Mouse (Mus musculus): ENCODE data around the gene Gpkow. TPM values are rescaled to one million over a fixed set of nuclear protein-coding genes. Genes with fewer than 3 reads are reported as not detected.
A peak's percentile ranks its signal among the peaks of the same experiment; 100 is the strongest.

Gpkow gene
- total and polyA plus RNA-seq, 2 experiments from 2014 or later: 2.8 to 22.7 TPM

GRCm38 (mm10) chrX:7721514-7722281, 24.8 kb downstream of the Gpkow start, which contains the start of gene Gm45208:
Gm45208 (plus strand) TSS chrX:7722245.
- Histone ChIP-seq H3K27me3 (ENCODE audit: control insufficient read depth, insufficient read depth, low read length) (no peaks in the 10 kb centered on the region), H3K27ac (ENCODE audit: low read depth) (peak within 1 kb of the TSS; percentile 95), H3K4me1 (ENCODE audit: control insufficient read depth, insufficient read depth) (no peaks in the 10 kb centered on the region), H3K4me3 (ENCODE audit: low read depth, low read length) (peak within 1 kb of the TSS; percentile 67), H3K9ac (replicated peaks; ENCODE audit: low read depth, low read length) (peak within 1 kb of the TSS; percentile 62), H3K36me3 (replicated peaks; ENCODE audit: control insufficient read depth, insufficient read depth, low read length) (peaks cover 16% of the 10 kb centered on the region), H3K9me3 (replicated peaks; ENCODE audit: control insufficient read depth, low read length) (no peaks in the 10 kb centered on the region), H3K4me2 (ENCODE audit: low read depth, low read length) (peak within 1 kb of the TSS; percentile 60)
- ATAC-seq (ENCODE audit: insufficient read depth, low read depth) (peak; percentile 90), DNase-seq (ENCODE audit: low spot score) (peak; percentile 67)
- TF ChIP-seq EP300 (IDR thresholded peaks at IDR 0.05; ENCODE audit: low read depth): no peak
- no peak for TF ChIP-seq CTCF (IDR thresholded peaks at IDR 0.05; ENCODE audit: low read depth)
- 17% methylated on average over 22 of the region's 22 CpGs for WGBS

- Histone ChIP-seq H3K9ac (replicated peaks; ENCODE audit: low read depth, low read length) (peak overlapping the region; percentile 62), H3K4me2 (ENCODE audit: low read depth, low read length) (peak overlapping the region; percentile 60), H3K4me1 (ENCODE audit: control insufficient read depth, insufficient read depth) (no peaks in the 10 kb centered on the region), H3K4me3 (ENCODE audit: low read depth, low read length) (peak overlapping the region; percentile 67), H3K27ac (ENCODE audit: low read depth) (peak overlapping the region; percentile 95), H3K27me3 (ENCODE audit: control insufficient read depth, insufficient read depth, low read length) (no peaks in the 10 kb centered on the region), H3K36me3 (replicated peaks; ENCODE audit: control insufficient read depth, insufficient read depth, low read length) (peaks cover 21% of the 10 kb centered on the region), H3K9me3 (replicated peaks; ENCODE audit: control insufficient read depth, low read length) (no peaks in the 10 kb centered on the region)
- ATAC-seq (ENCODE audit: insufficient read depth, low read depth): no peak
- 21% methylated on average over 11 of the region's 11 CpGs for WGBS
- DNase-seq (ENCODE audit: low spot score): no peak
- no peak for TF ChIP-seq EP300 (IDR thresholded peaks at IDR 0.05; ENCODE audit: low read depth)
- no peak for TF ChIP-seq CTCF (IDR thresholded peaks at IDR 0.05; ENCODE audit: low read depth)
Observed at GRCm38 (mm10) chrX:7722282-7722611, 25.3 kb downstream of the Gpkow start.

GRCm38 (mm10) chrX:7722691-7723090, 25.8 kb downstream of the Gpkow start:
- Histone ChIP-seq H3K9me3 (replicated peaks; ENCODE audit: control insufficient read depth, low read length) (no peaks in the 10 kb centered on the region), H3K4me1 (ENCODE audit: control insufficient read depth, insufficient read depth) (no peaks in the 10 kb centered on the region), H3K4me2 (ENCODE audit: low read depth, low read length) (peak overlapping the region; percentile 60), H3K4me3 (ENCODE audit: low read depth, low read length) (peak overlapping the region; percentile 67), H3K9ac (replicated peaks; ENCODE audit: low read depth, low read length) (peak overlapping the region; percentile 62), H3K27ac (ENCODE audit: low read depth) (peak overlapping the region; percentile 95; the same call in 1 of the 2 replicates), H3K27me3 (ENCODE audit: control insufficient read depth, insufficient read depth, low read length) (no peaks in the 10 kb centered on the region), H3K36me3 (replicated peaks; ENCODE audit: control insufficient read depth, insufficient read depth, low read length) (peaks cover 23% of the 10 kb centered on the region)
- ATAC-seq (ENCODE audit: insufficient read depth, low read depth) (no peak), DNase-seq (ENCODE audit: low spot score) (no peak)
- WGBS: 21% methylated on average over 4 of the region's 4 CpGs
- TF ChIP-seq CTCF (IDR thresholded peaks at IDR 0.05; ENCODE audit: low read depth) (no peak), EP300 (IDR thresholded peaks at IDR 0.05; ENCODE audit: low read depth) (no peak)

- H3K36me3 ChIP-seq (replicated peaks; ENCODE audit: control insufficient read depth, insufficient read depth, low read length): peaks cover 23% of the 10 kb centered on the region
- no peak overlapping the region for H3K9ac ChIP-seq (replicated peaks; ENCODE audit: low read depth, low read length)
- no peaks in the 10 kb centered on the region for H3K27me3 ChIP-seq (ENCODE audit: control insufficient read depth, insufficient read depth, low read length)
- DNase-seq (ENCODE audit: low spot score): no peak
- no peaks in the 10 kb centered on the region for H3K9me3 ChIP-seq (replicated peaks; ENCODE audit: control insufficient read depth, low read length)
- ATAC-seq (ENCODE audit: insufficient read depth, low read depth): no peak
- H3K4me1 ChIP-seq (ENCODE audit: control insufficient read depth, insufficient read depth): no peaks in the 10 kb centered on the region
- H3K4me2 ChIP-seq (ENCODE audit: low read depth, low read length): no peak overlapping the region
- TF ChIP-seq EP300 (IDR thresholded peaks at IDR 0.05; ENCODE audit: low read depth) (no peak), CTCF (IDR thresholded peaks at IDR 0.05; ENCODE audit: low read depth) (no peak)
- no peak overlapping the region for H3K27ac ChIP-seq (ENCODE audit: low read depth)
- no peak overlapping the region for H3K4me3 ChIP-seq (ENCODE audit: low read depth, low read length)
- 67% methylated on average over 5 of the region's 7 CpGs for WGBS
Observed at GRCm38 (mm10) chrX:7724135-7724534, 27.2 kb downstream of the Gpkow start.

- TF ChIP-seq CTCF (IDR thresholded peaks at IDR 0.05; ENCODE audit: low read depth): no peak
- no peak for TF ChIP-seq EP300 (IDR thresholded peaks at IDR 0.05; ENCODE audit: low read depth)
- no peaks in the 10 kb centered on the region for H3K4me1 ChIP-seq (ENCODE audit: control insufficient read depth, insufficient read depth)
- H3K9ac ChIP-seq (replicated peaks; ENCODE audit: low read depth, low read length): no peak overlapping the region
- 79% methylated on average over 12 of the region's 12 CpGs for WGBS
- H3K27ac ChIP-seq (ENCODE audit: low read depth): no peak overlapping the region
- DNase-seq (ENCODE audit: low spot score) (no peak), ATAC-seq (ENCODE audit: insufficient read depth, low read depth) (no peak)
- peaks cover 23% of the 10 kb centered on the region for H3K36me3 ChIP-seq (replicated peaks; ENCODE audit: control insufficient read depth, insufficient read depth, low read length)
- H3K4me2 ChIP-seq (ENCODE audit: low read depth, low read length): no peak overlapping the region
- no peak overlapping the region for H3K4me3 ChIP-seq (ENCODE audit: low read depth, low read length)
- no peaks in the 10 kb centered on the region for H3K27me3 ChIP-seq (ENCODE audit: control insufficient read depth, insufficient read depth, low read length)
- no peaks in the 10 kb centered on the region for H3K9me3 ChIP-seq (replicated peaks; ENCODE audit: control insufficient read depth, low read length)
Observed at GRCm38 (mm10) chrX:7725841-7726240, 28.9 kb downstream of the Gpkow start.

GRCm38 (mm10) chrX:7727176-7727575, 30.2 kb downstream of the Gpkow start:
- H3K27me3 ChIP-seq (ENCODE audit: control insufficient read depth, insufficient read depth, low read length): no peaks in the 10 kb centered on the region
- WGBS: 83% methylated on average over 13 of the region's 13 CpGs

More at GRCm38 (mm10) chrX:7727176-7727575, 30.2 kb downstream of the Gpkow start:
- no peak overlapping the region for H3K27ac ChIP-seq (ENCODE audit: low read depth)
- ATAC-seq (ENCODE audit: insufficient read depth, low read depth): no peak
- TF ChIP-seq CTCF (IDR thresholded peaks at IDR 0.05; ENCODE audit: low read depth) (no peak), EP300 (IDR thresholded peaks at IDR 0.05; ENCODE audit: low read depth) (no peak)
- no peaks in the 10 kb centered on the region for H3K4me1 ChIP-seq (ENCODE audit: control insufficient read depth, insufficient read depth)
- no peaks in the 10 kb centered on the region for H3K9me3 ChIP-seq (replicated peaks; ENCODE audit: control insufficient read depth, low read length)
- no peak overlapping the region for H3K4me3 ChIP-seq (ENCODE audit: low read depth, low read length)
- no peak for DNase-seq (ENCODE audit: low spot score)
- no peak overlapping the region for H3K9ac ChIP-seq (replicated peaks; ENCODE audit: low read depth, low read length)
- no peak overlapping the region for H3K4me2 ChIP-seq (ENCODE audit: low read depth, low read length)
- H3K36me3 ChIP-seq (replicated peaks; ENCODE audit: control insufficient read depth, insufficient read depth, low read length): peaks cover 23% of the 10 kb centered on the region

Measured in heart, postnatal 0 days (tissue).